Mouse (Mus musculus): ENCODE measurements around the gene Glt1d1. TPM values are rescaled to one million over a fixed set of nuclear protein-coding genes. Genes with fewer than 3 reads are reported as not detected.

The Glt1d1 gene
- not detected in 2 replicates for polyA plus RNA-seq (2015; fragmentation: Nextera tagmentation; extraction: Ambion mirVana)

DNA sequence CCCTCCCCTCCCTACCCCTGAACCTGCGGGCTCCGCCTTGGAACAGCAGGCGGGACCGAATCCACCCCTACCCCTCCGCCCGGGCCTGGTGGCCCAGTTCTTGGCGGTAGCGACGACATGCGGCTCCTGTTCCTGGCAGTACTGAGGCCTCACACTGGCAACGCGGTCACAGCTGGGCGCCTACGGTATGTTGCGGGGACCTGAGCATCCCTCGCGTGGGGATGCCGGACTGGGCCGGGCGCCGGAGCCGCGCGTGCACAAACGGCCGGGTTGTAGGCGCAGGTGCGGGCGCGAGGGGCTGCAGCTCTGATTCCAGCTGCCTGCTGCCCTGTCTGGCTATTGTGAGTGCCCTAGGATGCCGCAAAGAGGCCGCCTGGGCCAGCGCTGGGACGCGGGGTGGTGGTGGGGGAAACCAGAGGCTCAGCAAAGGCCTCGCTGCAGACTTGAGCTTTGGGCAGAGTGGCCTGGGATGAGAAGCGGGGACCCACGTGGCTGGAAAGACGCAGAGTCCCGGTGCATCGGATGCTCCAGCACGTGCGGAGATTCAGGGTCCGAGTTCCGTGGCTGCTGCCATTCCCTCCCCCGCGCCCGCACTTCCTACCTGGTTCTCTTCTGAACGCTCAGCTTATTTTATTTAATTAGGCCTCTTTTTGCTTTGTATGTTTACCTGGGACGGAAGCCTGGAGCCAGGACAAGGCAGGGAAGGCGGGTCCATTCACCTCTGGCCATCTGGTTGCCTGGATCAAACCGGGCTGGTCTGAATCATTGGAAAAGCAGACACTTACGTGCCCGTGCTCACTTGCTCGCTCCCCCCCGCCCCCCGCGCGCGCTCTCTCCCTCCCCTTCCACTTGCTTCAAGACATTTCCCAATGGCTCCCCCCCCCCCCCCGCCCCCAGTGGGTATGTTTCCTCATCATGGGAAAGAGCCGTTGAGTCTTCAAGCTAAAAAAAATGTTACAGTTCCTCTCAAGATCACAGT lies at the start of gene Glt1d1, which contains the start of gene Slc15a4:
Glt1d1 (plus strand) TSS at position 96 of the 979 bp plus-strand sequence.
Slc15a4 (minus strand) TSS at position 731 of the 979 bp plus-strand sequence.
- Histone ChIP-seq H3K27me3 (ENCODE audit: control insufficient read depth, insufficient read depth, low read length) (peaks cover 28% of the 10 kb centered on the region), H3K4me2 (ENCODE audit: low read depth, low read length) (peak within 1 kb of the TSS; percentile 66), H3K9ac (ENCODE audit: low read length) (peak within 1 kb of the TSS; percentile 51), H3K27ac (ENCODE audit: low read length) (no peak within 1 kb of the TSS), H3K9me3 (replicated peaks; ENCODE audit: control insufficient read depth, low read length) (no peaks in the 10 kb centered on the region), H3K36me3 (ENCODE audit: control insufficient read depth, insufficient read depth) (no peaks in the 10 kb centered on the region), H3K4me3 (ENCODE audit: low read length) (peak within 1 kb of the TSS; percentile 44), H3K4me1 (ENCODE audit: control insufficient read depth, insufficient read depth, low read length) (peaks cover 4% of the 10 kb centered on the region; the same call in 1 of the 2 replicates)
- 0 out of 2 replicates have a peak, but pooled peaks have one; percentile 18 for ATAC-seq (replicated peaks; ENCODE audit: extremely low read depth, insufficient read depth, low FRiP score)
- WGBS: under 1% methylated on average over 59 of the region's 62 CpGs

DNA sequence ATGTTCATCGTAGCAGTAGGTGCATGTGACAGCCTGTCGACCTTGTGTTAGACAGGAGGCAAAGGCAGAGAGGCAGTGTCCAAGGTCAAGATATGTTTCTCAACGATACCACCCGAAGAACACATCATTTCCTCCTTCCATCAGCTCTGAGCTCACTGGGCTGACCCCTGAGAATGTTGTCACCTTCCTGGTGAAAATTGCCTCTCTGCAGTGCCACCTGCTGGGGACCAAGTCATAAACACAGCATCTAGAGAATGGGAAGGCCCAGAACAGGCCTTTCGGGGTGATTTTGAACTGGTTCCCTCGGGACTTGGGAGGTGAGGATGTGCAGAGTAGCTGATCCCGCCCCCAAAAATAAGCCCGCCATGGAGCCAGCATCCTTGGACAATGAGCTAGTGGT lies 48.4 kb upstream of the Glt1d1 start:
- Histone ChIP-seq H3K27me3 (ENCODE audit: control insufficient read depth, insufficient read depth, low read length) (no peaks in the 10 kb centered on the region), H3K9me3 (replicated peaks; ENCODE audit: control insufficient read depth, low read length) (no peaks in the 10 kb centered on the region), H3K4me2 (ENCODE audit: low read depth, low read length) (no peak overlapping the region), H3K36me3 (ENCODE audit: control insufficient read depth, insufficient read depth) (no peaks in the 10 kb centered on the region), H3K9ac (ENCODE audit: low read length) (no peak overlapping the region), H3K4me3 (ENCODE audit: low read length) (no peak overlapping the region), H3K4me1 (ENCODE audit: control insufficient read depth, insufficient read depth, low read length) (no peaks in the 10 kb centered on the region), H3K27ac (ENCODE audit: low read length) (no peak overlapping the region)
- 79% methylated on average over 8 of the region's 8 CpGs for WGBS
- ATAC-seq (replicated peaks; ENCODE audit: extremely low read depth, insufficient read depth, low FRiP score): no peak

DNA sequence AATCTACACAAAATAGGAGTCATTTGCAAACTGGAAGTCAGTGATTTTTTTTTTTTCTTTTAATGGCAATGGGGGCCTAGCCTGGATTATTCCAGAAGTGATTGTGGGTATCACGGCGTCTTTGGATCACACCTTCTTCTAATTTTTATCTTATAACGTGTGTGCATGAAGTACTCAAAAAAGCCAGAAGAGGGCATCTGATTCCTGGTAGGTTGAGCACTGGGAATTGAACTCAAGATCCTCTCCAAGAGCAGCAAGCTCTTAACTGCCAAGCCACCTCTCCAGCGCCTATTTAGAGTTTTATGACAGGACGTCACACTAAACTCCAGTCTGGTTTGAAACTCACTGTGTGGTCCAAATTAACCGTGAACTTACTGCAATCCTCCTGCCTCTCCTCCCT lies 44.2 kb upstream of the Glt1d1 start:
- Histone ChIP-seq H3K27me3 (ENCODE audit: control insufficient read depth, insufficient read depth, low read length) (no peaks in the 10 kb centered on the region), H3K4me3 (ENCODE audit: low read length) (no peak overlapping the region), H3K27ac (ENCODE audit: low read length) (no peak overlapping the region), H3K4me1 (ENCODE audit: control insufficient read depth, insufficient read depth, low read length) (no peaks in the 10 kb centered on the region), H3K4me2 (ENCODE audit: low read depth, low read length) (no peak overlapping the region), H3K9ac (ENCODE audit: low read length) (no peak overlapping the region), H3K9me3 (replicated peaks; ENCODE audit: control insufficient read depth, low read length) (no peaks in the 10 kb centered on the region), H3K36me3 (ENCODE audit: control insufficient read depth, insufficient read depth) (0 out of 2 replicates have a peak, but pooled peaks cover 3% of the 10 kb centered on the region)
- 61% methylated on average over 6 of the region's 6 CpGs for WGBS
- no peak for ATAC-seq (replicated peaks; ENCODE audit: extremely low read depth, insufficient read depth, low FRiP score)

DNA sequence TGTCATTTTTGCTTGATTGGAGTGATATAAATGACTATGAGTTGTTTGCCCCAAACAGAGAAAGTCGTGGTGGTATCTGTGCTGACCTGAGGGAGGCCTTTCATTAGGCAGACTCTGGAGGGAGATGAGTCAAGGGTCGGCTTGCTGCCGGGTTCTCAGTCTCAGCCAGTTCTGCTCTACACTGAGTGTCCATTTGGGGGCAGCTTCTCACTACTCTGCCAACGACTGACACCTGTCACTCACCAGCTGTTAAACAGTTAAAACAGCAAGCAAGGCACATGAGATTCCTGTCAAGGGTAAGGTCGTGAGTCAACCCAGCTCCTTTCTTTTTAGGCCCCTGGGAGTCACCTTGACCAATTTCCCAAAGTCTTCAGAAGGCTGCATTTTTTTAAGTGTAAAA lies 39.7 kb upstream of the Glt1d1 start:
- Histone ChIP-seq H3K9ac (ENCODE audit: low read length) (no peak overlapping the region), H3K36me3 (ENCODE audit: control insufficient read depth, insufficient read depth) (peaks cover 35% of the 10 kb centered on the region), H3K9me3 (replicated peaks; ENCODE audit: control insufficient read depth, low read length) (no peaks in the 10 kb centered on the region), H3K4me2 (ENCODE audit: low read depth, low read length) (no peak overlapping the region), H3K27ac (ENCODE audit: low read length) (no peak overlapping the region), H3K27me3 (ENCODE audit: control insufficient read depth, insufficient read depth, low read length) (no peaks in the 10 kb centered on the region), H3K4me3 (ENCODE audit: low read length) (no peak overlapping the region), H3K4me1 (ENCODE audit: control insufficient read depth, insufficient read depth, low read length) (no peaks in the 10 kb centered on the region)
- no peak for ATAC-seq (replicated peaks; ENCODE audit: extremely low read depth, insufficient read depth, low FRiP score)
- WGBS: 65% methylated on average over 5 of the region's 5 CpGs

DNA sequence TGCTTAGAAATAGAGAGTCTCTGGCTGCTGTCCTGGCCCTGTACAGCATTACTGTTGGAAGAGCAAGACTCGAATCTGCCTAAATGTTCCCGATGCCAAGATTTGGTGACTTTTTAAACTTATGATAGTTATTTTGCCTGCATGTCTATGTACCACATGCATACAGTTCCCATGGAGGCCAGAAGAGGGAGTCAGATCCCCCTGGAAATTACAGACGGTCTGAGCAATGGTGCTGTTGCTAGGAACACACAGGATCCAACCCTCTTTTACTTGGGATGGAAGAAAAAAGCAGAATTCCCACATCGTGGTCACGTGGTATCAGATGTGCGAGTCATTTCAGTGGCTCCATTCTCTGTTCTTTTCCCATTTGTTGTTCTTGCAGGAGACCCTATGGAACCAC lies 39.2 kb upstream of the Glt1d1 start:
- WGBS: 71% methylated on average over 6 of the region's 6 CpGs
- Histone ChIP-seq H3K4me3 (ENCODE audit: low read length) (no peak overlapping the region), H3K9ac (ENCODE audit: low read length) (no peak overlapping the region), H3K9me3 (replicated peaks; ENCODE audit: control insufficient read depth, low read length) (no peaks in the 10 kb centered on the region), H3K4me2 (ENCODE audit: low read depth, low read length) (no peak overlapping the region), H3K36me3 (ENCODE audit: control insufficient read depth, insufficient read depth) (peaks cover 39% of the 10 kb centered on the region), H3K27me3 (ENCODE audit: control insufficient read depth, insufficient read depth, low read length) (no peaks in the 10 kb centered on the region), H3K4me1 (ENCODE audit: control insufficient read depth, insufficient read depth, low read length) (no peaks in the 10 kb centered on the region), H3K27ac (ENCODE audit: low read length) (no peak overlapping the region)
- no peak for ATAC-seq (replicated peaks; ENCODE audit: extremely low read depth, insufficient read depth, low FRiP score)

DNA sequence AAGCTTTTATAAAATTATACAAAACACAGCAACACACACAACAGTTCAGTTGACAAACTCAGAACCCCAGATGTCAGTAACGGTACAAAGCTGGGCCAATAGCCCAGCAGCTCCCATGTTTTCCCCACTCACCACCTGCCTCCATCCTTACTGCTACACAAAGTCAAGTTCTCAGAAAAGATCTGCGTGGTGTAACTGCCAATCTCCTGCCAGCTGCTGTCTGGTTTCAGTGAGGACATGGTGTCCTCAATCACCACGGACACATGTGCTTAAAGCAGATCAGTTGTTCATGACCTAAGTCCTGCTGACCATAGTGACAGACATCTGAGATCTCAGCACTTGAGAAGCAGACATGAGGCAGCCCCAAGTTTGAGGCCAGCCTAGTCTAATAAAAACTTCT lies 36.4 kb upstream of the Glt1d1 start:
- H3K9me3 ChIP-seq (replicated peaks; ENCODE audit: control insufficient read depth, low read length): no peaks in the 10 kb centered on the region
- H3K36me3 ChIP-seq (ENCODE audit: control insufficient read depth, insufficient read depth): peaks cover 58% of the 10 kb centered on the region
- H3K4me3 ChIP-seq (ENCODE audit: low read length): no peak overlapping the region
- no peak for ATAC-seq (replicated peaks; ENCODE audit: extremely low read depth, insufficient read depth, low FRiP score)
- H3K9ac ChIP-seq (ENCODE audit: low read length): no peak overlapping the region
- no peaks in the 10 kb centered on the region for H3K27me3 ChIP-seq (ENCODE audit: control insufficient read depth, insufficient read depth, low read length)
- no peaks in the 10 kb centered on the region for H3K4me1 ChIP-seq (ENCODE audit: control insufficient read depth, insufficient read depth, low read length)
- no peak overlapping the region for H3K4me2 ChIP-seq (ENCODE audit: low read depth, low read length)
- 87% methylated on average over 3 of the region's 3 CpGs for WGBS
- H3K27ac ChIP-seq (ENCODE audit: low read length): no peak overlapping the region

DNA sequence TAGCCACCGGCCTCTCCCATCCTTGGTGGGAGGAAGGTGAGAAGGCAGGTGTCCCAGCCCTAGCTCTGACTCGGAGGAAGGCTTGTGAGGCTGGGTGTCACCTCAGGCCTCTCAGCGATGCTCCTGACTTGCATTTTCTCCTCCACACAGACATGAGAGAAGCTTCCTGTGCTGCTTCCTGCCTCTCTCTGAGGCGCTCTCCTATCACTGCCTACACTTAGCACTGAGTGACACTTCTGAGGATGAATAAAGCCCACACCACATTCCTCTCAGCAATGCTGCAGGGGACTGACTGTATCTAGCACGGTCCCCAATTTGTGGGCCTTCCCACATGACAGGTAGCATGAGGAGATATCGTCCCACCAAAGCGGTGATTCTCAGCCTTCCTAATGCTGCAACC lies 35.2 kb upstream of the Glt1d1 start:
- H3K9ac ChIP-seq (ENCODE audit: low read length): no peak overlapping the region
- no peak overlapping the region for H3K4me2 ChIP-seq (ENCODE audit: low read depth, low read length)
- no peaks in the 10 kb centered on the region for H3K9me3 ChIP-seq (replicated peaks; ENCODE audit: control insufficient read depth, low read length)
- H3K36me3 ChIP-seq (ENCODE audit: control insufficient read depth, insufficient read depth): peaks cover 67% of the 10 kb centered on the region
- H3K4me3 ChIP-seq (ENCODE audit: low read length): no peak overlapping the region
- 82% methylated on average over 7 of the region's 7 CpGs for WGBS
- no peak for ATAC-seq (replicated peaks; ENCODE audit: extremely low read depth, insufficient read depth, low FRiP score)
- H3K4me1 ChIP-seq (ENCODE audit: control insufficient read depth, insufficient read depth, low read length): no peaks in the 10 kb centered on the region
- no peak overlapping the region for H3K27ac ChIP-seq (ENCODE audit: low read length)
- no peaks in the 10 kb centered on the region for H3K27me3 ChIP-seq (ENCODE audit: control insufficient read depth, insufficient read depth, low read length)

DNA sequence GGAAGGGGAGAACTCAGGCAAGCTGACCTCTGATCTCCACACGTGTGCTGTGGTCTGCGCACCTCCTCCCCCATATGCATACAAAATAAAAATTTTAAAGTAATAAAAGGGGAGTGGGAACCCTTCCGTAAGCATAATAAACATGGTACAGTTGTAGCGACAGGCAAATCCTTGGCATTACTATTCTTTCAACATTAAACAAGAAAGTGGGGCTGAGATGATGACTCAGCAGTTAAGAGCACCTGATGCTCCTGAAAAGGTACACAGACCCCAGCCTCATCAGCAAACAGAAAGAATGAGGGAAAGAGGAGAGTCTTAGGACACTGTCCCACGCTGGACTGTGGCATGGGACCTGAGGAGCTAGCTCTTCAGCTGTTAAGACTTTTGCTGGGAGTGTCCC lies 29.1 kb upstream of the Glt1d1 start:
- Histone ChIP-seq H3K9me3 (replicated peaks; ENCODE audit: control insufficient read depth, low read length) (no peaks in the 10 kb centered on the region), H3K4me3 (ENCODE audit: low read length) (no peak overlapping the region), H3K9ac (ENCODE audit: low read length) (no peak overlapping the region), H3K36me3 (ENCODE audit: control insufficient read depth, insufficient read depth) (peaks cover 46% of the 10 kb centered on the region), H3K27me3 (ENCODE audit: control insufficient read depth, insufficient read depth, low read length) (no peaks in the 10 kb centered on the region), H3K27ac (ENCODE audit: low read length) (no peak overlapping the region), H3K4me2 (ENCODE audit: low read depth, low read length) (no peak overlapping the region), H3K4me1 (ENCODE audit: control insufficient read depth, insufficient read depth, low read length) (no peaks in the 10 kb centered on the region)
- 95% methylated on average over 5 of the region's 5 CpGs for WGBS
- ATAC-seq (replicated peaks; ENCODE audit: extremely low read depth, insufficient read depth, low FRiP score): no peak

DNA sequence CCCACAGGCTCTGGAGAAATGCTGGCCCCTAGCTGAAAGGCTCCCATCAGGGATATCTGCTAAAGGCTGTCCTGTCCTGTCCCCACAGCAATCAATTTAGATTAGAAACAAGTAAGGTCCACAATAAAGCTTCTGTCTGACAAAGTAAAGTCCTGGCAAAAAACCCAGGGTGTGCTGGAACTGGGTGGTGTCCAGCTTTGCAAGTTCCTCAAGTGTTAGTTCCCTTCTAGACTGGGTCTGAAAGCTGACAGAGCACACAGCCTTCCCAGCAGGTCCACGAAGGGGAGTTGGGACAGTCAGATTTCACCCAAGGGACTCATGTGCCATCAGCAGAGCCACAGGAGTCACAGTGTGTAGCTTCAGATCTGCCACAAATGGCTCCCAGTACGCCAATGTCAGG lies 24.6 kb upstream of the Glt1d1 start:
- H3K9me3 ChIP-seq (replicated peaks; ENCODE audit: control insufficient read depth, low read length): no peaks in the 10 kb centered on the region
- WGBS: 85% methylated on average over 2 of the region's 2 CpGs
- no peak for ATAC-seq (replicated peaks; ENCODE audit: extremely low read depth, insufficient read depth, low FRiP score)
- H3K4me3 ChIP-seq (ENCODE audit: low read length): no peak overlapping the region
- H3K4me2 ChIP-seq (ENCODE audit: low read depth, low read length): no peak overlapping the region
- H3K27ac ChIP-seq (ENCODE audit: low read length): no peak overlapping the region
- H3K36me3 ChIP-seq (ENCODE audit: control insufficient read depth, insufficient read depth): peaks cover 23% of the 10 kb centered on the region
- no peaks in the 10 kb centered on the region for H3K27me3 ChIP-seq (ENCODE audit: control insufficient read depth, insufficient read depth, low read length)
- H3K9ac ChIP-seq (ENCODE audit: low read length): no peak overlapping the region
- peaks cover 39% of the 10 kb centered on the region for H3K4me1 ChIP-seq (ENCODE audit: control insufficient read depth, insufficient read depth, low read length)
